Mouse (Mus musculus) layer of hippocampus, postnatal 14 days (tissue): Measurements from ENCODE around the gene Micu1. TPM values are rescaled to one million over a fixed set of nuclear protein-coding genes. Genes with fewer than 3 reads are reported as not detected.
A peak's percentile ranks its signal among the peaks of the same experiment; 100 is the strongest.

Experiments used
- DNase-seq, 2 experiments: peaks; one replicate each; pipeline ENCODE4 v3.0.0; 2021 to 2022; ENCODE audit warnings: low spot score in 2 of 2, mixed read lengths in 1 of 2
- total RNA-seq, 2 experiments: library from RNA; stranded (reverse); gene quantifications; 2 replicates each; pipeline ENCODE4 v1.2.3; 2021

Micu1 gene
- total RNA-seq, 2 experiments from 2014 or later = 79.9 to 96.0 TPM

DNA sequence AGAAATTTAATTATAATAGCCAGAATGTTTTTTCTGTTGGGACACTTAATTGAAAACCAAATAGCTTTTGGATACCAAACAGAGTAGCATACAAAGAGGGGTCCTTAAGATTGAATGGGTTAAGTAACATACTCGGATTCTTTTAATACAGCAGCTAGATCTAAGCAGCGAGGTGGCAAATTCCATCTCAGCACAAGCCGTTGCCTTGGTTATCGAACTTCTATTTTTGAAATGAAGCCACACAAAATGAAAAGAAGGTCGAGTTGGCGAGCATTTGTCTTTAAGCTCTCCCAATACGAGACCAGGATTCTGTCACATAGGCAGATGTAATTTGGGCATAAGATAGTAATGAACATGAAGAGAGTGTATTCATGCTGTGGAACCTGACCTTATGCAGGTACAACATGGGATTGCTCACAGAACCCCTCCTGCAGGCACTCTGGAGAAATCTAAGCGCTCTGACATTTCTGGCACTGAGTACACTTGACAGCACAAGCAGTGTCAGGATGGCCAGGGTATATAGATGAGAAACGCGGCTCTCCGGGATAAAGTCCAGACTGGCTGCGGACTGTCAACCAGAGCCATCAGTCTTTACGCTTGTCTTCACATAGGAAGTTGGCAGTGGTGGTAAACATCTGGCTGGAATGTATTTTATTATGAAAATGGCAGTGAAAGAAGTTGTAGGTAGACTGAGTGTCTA lies 71.3 kb downstream of the Micu1 start:
- no peak for DNase-seq

- DNase-seq = no peak
Measured at GRCm38 (mm10) chr10:59774141-59774534, 71.9 kb downstream of the Micu1 start.

DNA sequence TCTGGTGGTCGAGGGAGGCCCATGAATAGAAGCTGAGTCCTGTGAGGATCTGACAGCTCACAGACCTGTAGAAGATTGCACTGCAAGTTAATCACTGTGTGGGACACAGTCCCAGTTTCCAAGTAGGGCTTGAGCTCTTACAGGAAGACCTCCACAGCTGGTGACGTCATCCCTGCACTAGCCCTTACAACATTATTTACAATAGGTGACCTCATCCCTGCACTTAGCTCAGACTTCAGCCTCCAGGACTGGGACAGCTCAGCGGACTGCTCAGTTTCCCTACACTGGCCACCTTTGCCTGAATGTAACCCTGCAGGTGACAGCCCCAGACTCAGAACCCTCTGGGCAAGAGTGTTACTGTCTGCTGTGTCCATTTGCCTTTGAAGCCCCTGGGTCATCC lies 75.0 kb downstream of the Micu1 start:
- DNase-seq = no peak

GRCm38 (mm10) chr10:59778137-59778710 lies 75.9 kb downstream of the Micu1 start:
- DNase-seq = no peak

- DNase-seq = no peak
Measured at GRCm38 (mm10) chr10:59780698-59781097, 78.4 kb downstream of the Micu1 start.

GRCm38 (mm10) chr10:59781205-59781931 lies 79.1 kb downstream of the Micu1 start:
- DNase-seq = no peak

DNA sequence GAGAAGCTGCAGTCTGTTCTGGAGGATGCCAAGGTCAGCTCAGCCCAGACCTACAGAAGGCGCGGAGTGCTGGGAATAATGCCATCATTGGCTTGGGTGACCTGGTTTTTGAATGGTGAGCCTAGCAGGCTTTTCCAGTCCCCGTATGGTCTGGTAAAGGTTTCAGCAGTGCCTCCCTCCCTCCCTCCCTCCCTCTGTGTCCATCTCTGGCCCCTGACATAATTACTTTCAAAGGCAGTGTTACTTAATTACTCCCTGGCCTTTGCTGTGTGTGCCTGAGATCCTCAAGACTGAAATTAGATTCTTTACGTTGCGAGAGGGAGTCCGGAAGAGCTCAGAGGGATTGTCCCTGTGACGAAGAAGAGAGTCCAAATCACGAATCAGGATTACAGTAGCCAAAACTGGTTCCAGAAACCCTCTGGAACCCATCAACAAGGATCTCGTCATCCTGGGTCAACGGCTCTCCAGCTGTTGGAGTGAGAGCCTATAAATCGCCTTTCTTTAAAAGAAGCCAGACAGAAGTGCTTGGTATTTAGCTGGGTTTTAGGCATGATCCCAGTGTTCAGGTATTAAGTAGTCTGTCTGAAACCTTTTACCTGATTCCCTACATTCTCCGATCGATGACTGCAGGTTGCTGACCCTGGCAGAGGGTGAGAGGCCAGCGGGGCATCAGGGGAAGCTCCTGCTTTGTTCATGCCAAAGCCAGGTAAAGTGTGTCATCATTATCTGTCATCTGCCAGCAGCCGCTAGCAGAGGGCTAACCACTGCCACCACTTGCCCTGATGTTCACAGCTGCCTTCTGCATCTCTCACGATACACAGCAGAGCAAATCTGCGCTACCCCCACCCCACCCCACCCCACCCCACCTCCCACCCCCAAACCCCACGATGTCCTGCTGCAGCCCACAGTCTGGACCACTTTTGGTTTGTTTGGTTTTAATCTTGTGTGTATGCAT lies 82.7 kb downstream of the Micu1 start:
- DNase-seq = no peak

- peak; percentile 39 to 69 for DNase-seq
Measured at GRCm38 (mm10) chr10:59786289-59786688, 84.0 kb downstream of the Micu1 start.

- DNase-seq = no peak
Measured at GRCm38 (mm10) chr10:59787140-59787800, 85.0 kb downstream of the Micu1 start.

DNA sequence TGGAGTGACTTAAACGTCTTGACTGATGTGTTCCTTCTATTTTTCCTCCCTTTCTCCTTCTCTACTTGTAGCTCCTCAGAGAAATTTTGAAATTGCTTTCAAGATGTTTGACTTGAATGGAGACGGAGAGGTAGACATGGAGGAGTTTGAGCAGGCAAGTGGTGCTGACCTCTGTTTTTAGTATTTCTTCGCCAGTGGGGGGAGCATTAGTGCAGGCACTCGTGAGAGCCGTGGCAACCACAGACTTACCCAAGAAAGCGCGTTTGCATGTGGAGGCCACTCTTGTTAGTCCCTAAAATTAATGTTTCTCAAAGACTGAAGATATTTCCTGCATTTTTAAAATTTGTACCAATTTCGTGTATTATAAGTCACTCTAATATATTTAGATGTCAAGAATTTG lies 85.6 kb downstream of the Micu1 start:
- DNase-seq = no peak

DNA sequence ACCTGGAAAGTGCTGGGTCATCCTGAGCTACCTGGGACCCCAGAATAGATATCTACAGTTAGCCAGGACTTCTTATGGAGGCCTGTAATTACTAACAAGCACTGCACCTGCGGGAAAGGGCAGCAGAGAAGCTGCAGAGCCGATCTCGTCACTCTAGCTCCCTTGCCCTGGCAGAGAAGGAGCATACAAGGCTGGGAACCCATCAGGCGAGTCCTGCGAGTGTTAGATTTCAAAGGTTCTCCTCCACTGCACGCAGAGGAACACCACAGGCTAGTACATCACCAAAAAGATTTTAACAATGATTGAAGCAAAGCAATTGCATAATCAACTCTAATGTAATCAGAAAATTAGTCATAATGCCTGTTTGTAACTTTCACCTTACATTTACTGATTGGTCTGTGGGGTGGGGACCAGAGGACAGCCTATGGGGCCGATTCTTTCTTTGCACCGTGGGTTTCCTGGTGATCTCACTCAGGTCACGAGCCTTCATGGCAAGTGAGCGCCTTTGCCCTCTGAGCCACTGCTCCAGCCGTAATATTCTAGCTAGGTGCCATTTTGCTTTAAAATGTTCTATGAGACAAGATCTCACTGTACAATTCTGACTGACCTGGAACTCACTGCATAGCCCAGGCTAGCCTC lies 88.1 kb downstream of the Micu1 start:
- DNase-seq = no peak

GRCm38 (mm10) chr10:59791896-59792295 lies 89.6 kb downstream of the Micu1 start:
- DNase-seq = no peak

- no peak for DNase-seq
Measured at GRCm38 (mm10) chr10:59792575-59793176, 90.4 kb downstream of the Micu1 start.

DNA sequence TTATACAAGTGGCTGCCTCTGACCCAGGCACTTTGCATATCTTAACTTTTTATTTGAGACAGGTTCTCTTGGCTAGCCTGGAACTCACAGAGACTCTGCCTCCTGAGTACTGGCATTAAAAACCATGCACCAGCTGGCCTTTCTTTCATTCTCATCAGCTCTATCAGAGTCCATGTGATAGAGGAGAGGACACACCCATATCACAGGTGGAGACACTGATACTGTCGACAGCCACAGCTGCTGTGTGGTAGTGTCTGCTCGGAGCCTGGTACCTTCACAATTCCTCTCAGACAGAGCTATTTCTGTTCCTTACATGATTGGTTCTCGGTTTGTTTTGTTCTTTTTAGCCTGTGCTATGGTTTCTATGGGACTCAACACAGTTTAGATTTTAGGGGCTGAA lies 91.2 kb downstream of the Micu1 start:
- no peak for DNase-seq

DNA sequence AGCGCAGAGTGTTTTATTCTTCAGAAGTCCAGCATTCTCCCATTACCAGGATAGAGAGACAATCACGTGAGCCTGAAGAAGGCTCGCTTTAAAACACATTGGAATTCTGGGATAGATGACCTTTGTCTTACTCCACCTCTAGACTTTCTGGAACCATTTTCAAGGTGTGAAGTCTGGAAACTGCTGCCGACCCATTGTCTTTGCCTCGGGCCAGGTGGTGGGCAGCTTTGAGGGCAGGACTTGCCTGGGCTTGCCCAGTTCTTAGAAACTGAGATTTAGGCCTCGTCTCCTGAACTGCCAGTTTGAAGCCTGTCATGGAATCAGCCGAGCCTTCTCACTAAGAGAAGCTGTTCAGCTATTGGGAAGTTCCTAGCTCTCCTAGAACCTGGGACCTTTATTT lies 92.8 kb downstream of the Micu1 start:
- DNase-seq = no peak

GRCm38 (mm10) chr10:59795902-59796301 lies 93.6 kb downstream of the Micu1 start:
- DNase-seq = no peak

GRCm38 (mm10) chr10:59798371-59798770 lies 96.1 kb downstream of the Micu1 start:
- no peak for DNase-seq

GRCm38 (mm10) chr10:59799303-59800044 lies 97.2 kb downstream of the Micu1 start:
- no peak for DNase-seq

- no peak for DNase-seq
Measured at GRCm38 (mm10) chr10:59800159-59800558, 97.9 kb downstream of the Micu1 start.
